Mouse (Mus musculus): ENCODE measurements at regions not wholly inside any gene's neighbourhood (a gene's known extent, or its start where the extent isn't known, plus 50 kb on each side); places are given as distances from the start of the nearest gene placed in this dataset.

GRCm38 (mm10) chr14:100883115-100883514, 317.0 kb downstream of the Prr30 start:
- CTCF ChIA-PET: no interaction called here

GRCm38 (mm10) chr14:100880103-100880502, 320.0 kb downstream of the Prr30 start:
- CTCF ChIA-PET: no interaction called here

- CTCF ChIA-PET: no interaction called here
Observed at GRCm38 (mm10) chr14:100867790-100868189, 332.3 kb downstream of the Prr30 start.

DNA sequence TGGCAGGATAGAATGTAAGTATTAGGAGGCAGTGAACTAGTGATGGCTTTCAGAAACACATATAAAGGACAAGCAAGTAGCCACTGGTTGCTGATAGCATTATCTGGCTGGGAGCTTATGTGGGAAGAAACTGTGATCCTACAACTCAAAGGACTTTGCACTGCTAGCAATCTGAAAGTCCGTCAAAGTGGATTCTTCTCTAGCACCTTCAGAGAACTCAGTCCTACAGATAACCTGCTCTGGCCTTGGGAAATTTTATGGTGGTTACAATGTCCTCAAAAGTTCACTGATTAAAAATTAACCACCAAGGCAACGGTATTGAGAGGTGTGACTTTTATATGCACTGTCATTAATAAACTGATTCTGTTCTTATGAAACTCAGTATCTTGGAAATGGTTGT, 335.3 kb downstream of the Prr30 start:
- CTCF ChIA-PET: no interaction called here

DNA sequence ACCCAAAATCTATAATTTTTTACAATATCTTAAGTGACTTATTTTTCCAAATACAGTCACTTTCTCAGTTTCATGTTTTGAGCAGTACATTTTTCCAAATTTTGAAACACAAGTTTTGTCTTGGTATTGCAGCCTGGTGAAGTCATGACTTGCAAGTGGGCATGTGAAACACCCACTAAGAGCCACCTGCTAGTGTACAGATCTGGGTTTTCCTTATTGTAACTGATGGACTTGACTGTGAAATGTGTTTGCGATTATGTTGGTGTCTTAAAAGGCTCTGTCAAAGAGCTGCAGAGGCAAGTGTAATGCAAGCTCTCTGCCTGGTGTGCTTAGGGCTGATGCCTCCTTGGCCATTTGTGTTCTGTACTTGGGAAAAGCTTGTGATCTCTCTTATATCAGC, 336.0 kb downstream of the Prr30 start:
- CTCF ChIA-PET: no interaction called here

DNA sequence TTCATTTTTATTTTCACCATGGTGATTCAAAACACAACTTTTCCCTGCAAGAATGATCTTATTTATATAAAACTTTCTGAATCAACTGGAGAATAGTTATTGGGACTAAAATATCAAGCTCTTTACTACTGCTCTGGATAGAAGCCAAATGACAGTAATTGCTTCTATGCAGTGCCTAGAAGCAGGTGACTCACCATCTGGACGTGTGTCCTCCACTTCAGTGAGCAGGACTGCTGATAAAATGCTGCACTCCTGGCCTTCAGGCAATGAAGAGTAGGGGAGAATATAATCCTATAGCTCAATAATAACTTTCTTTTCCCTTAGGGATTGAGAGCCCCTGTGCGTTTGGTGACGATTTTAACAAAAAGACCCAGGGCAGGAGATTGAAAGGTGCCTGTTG, 357.3 kb downstream of the Prr30 start:
- CTCF ChIA-PET: no interaction called here
